Mouse (Mus musculus): ENCODE results near the gene Hoxd3.

Gene Hoxd3

GRCm38 (mm10) chr2:74692808-74693431, 18.8 kb upstream of the Hoxd3 start:
- no peak for DNase-seq (ENCODE audit: low spot score)

- no peak for DNase-seq (ENCODE audit: low spot score)
Observed at GRCm38 (mm10) chr2:74693432-74693827, 18.3 kb upstream of the Hoxd3 start.

GRCm38 (mm10) chr2:74694066-74694465, 17.7 kb upstream of the Hoxd3 start:
- no peak for DNase-seq (ENCODE audit: low spot score)

GRCm38 (mm10) chr2:74695383-74695782, 16.3 kb upstream of the Hoxd3 start:
- DNase-seq (ENCODE audit: low spot score) = no peak

- DNase-seq (ENCODE audit: low spot score) = no peak
Observed at GRCm38 (mm10) chr2:74695813-74696430, 15.8 kb upstream of the Hoxd3 start.

GRCm38 (mm10) chr2:74696442-74697335, 15.0 kb upstream of the Hoxd3 start:
- no peak for DNase-seq (ENCODE audit: low spot score)

- DNase-seq (ENCODE audit: low spot score) = no peak
Observed at GRCm38 (mm10) chr2:74697567-74698121, 14.1 kb upstream of the Hoxd3 start, which contains the start of gene Hoxd9. Gene Hoxd9, plus strand, starts transcription at chr2:74697727.

GRCm38 (mm10) chr2:74698201-74699052, 13.3 kb upstream of the Hoxd3 start:
- DNase-seq (ENCODE audit: low spot score) = no peak

GRCm38 (mm10) chr2:74699053-74699430, 12.7 kb upstream of the Hoxd3 start:
- DNase-seq (ENCODE audit: low spot score) = no peak

- no peak for DNase-seq (ENCODE audit: low spot score)
Observed at GRCm38 (mm10) chr2:74699664-74700545, 11.8 kb upstream of the Hoxd3 start.

- no peak for DNase-seq (ENCODE audit: low spot score)
Observed at GRCm38 (mm10) chr2:74700546-74701112, 11.1 kb upstream of the Hoxd3 start.

GRCm38 (mm10) chr2:74701949-74702819, 9.5 kb upstream of the Hoxd3 start:
- DNase-seq (ENCODE audit: low spot score) = no peak

- DNase-seq (ENCODE audit: low spot score) = no peak
Observed at GRCm38 (mm10) chr2:74702820-74703219, 8.9 kb upstream of the Hoxd3 start.

- DNase-seq (ENCODE audit: low spot score) = no peak
Observed at GRCm38 (mm10) chr2:74703317-74703716, 8.4 kb upstream of the Hoxd3 start.

GRCm38 (mm10) chr2:74703720-74704392, 7.9 kb upstream of the Hoxd3 start:
- DNase-seq (ENCODE audit: low spot score) = no peak

- peak; percentile 72 for DNase-seq (ENCODE audit: low spot score)
Observed at GRCm38 (mm10) chr2:74704393-74704998, 7.2 kb upstream of the Hoxd3 start, which contains the start of gene Hoxd8. Gene Hoxd8, plus strand, starts transcription at chr2:74704615.

GRCm38 (mm10) chr2:74704999-74705466, 6.7 kb upstream of the Hoxd3 start:
- no peak for DNase-seq (ENCODE audit: low spot score)

- DNase-seq (ENCODE audit: low spot score) = no peak
Observed at GRCm38 (mm10) chr2:74705467-74706089, 6.1 kb upstream of the Hoxd3 start.

Measured in ovary, adult 18-20 months (tissue).